Mouse (Mus musculus) midbrain, embryonic 11.5 days (tissue): ENCODE data around the gene C530008M17Rik. TPM values are rescaled to one million over a fixed set of nuclear protein-coding genes. Genes with fewer than 3 reads are reported as not detected.

Source experiments
- ATAC-seq: fragments of 200-750 bp; cut with Nextera tagmentation; 2 replicates; pipeline ENCODE4 v1.8.0; 2017; ENCODE audit warnings: moderate TSS enrichment, moderate library complexity; ENCODE audit not compliant: low FRiP score
- DNase-seq: peaks from one replicate; pipeline ENCODE4 v3.0.0; 2015; ENCODE audit warnings: low spot score; ENCODE audit errors: missing footprints
- H3K27ac ChIP-seq: fragments of 300-500 bp; sonication (generic); 2 replicates; pipeline ENCODE4 v1.5.1; 2014; ENCODE audit warnings: low read depth, low read length
- H3K27me3 ChIP-seq: fragments of 300-500 bp; sonication (generic); 2 replicates; pipeline ENCODE4 v1.6.1; 2014; ENCODE audit warnings: mild to moderate bottlenecking, low read length, moderate library complexity, mixed read lengths; ENCODE audit not compliant: control insufficient read depth, insufficient read depth
- H3K36me3 ChIP-seq: fragments of 300-500 bp; sonication (generic); 2 replicates; pipeline ENCODE4 v1.6.1; 2014; ENCODE audit warnings: mild to moderate bottlenecking, low read length, moderate library complexity, mixed read lengths; ENCODE audit not compliant: control insufficient read depth, insufficient read depth
- H3K4me1 ChIP-seq: fragments of 300-500 bp; sonication (generic); 2 replicates; pipeline ENCODE4 v1.6.1; 2014; ENCODE audit warnings: low read length; ENCODE audit not compliant: control insufficient read depth, insufficient read depth
- H3K4me2 ChIP-seq: fragments of 300-500 bp; sonication (generic); 2 replicates; pipeline ENCODE4 v1.6.1; 2014; ENCODE audit warnings: mild to moderate bottlenecking, moderate library complexity
- H3K4me3 ChIP-seq: fragments of 300-500 bp; sonication (generic); 2 replicates; pipeline ENCODE4 v1.5.1; 2014; ENCODE audit warnings: low read depth, low read length
- H3K9ac ChIP-seq: fragments of 300-500 bp; sonication (generic); 2 replicates; pipeline ENCODE4 v1.6.1; 2014; ENCODE audit warnings: low read length
- H3K9me3 ChIP-seq: fragments of 300-500 bp; sonication (generic); 2 replicates; pipeline ENCODE4 v1.6.1; 2016; ENCODE audit warnings: low read length; ENCODE audit not compliant: control insufficient read depth
- WGBS: fragments of 180-500 bp; shearing (Covaris S2); extraction: QIAGEN DNeasy Blood & Tissue Kit; methylation state at CpG from one replicate; pipeline ENCODE4 v1.1.7; 2014; 5-methylcytosine and 5-hydroxymethylcytosine counted together
- polyA plus RNA-seq: library from polyadenylated mRNA; unstranded; fragments of >200 nt; fragmentation: Nextera tagmentation; extraction: Ambion mirVana; gene quantifications from 2 replicates; pipeline ENCODE4 v1.2.1, GENCODE M21; 2014

The C530008M17Rik gene
- polyA plus RNA-seq, 1 experiment from 2014 or later, result 33.0 TPM

GRCm38 (mm10) chr5:76817678-76818077 is 161.4 kb downstream of the C530008M17Rik start:
- ATAC-seq (no peak), DNase-seq (no peak)
- no peak overlapping the region for H3K27ac ChIP-seq
- H3K9me3 ChIP-seq, result no peaks in the 10 kb centered on the region
- H3K4me3 ChIP-seq, result no peak overlapping the region
- 93% methylated on average over 15 of the region's 15 CpGs for WGBS
- H3K4me1 ChIP-seq, result no peaks in the 10 kb centered on the region
- no peak overlapping the region for H3K9ac ChIP-seq
- H3K4me2 ChIP-seq, result no peak overlapping the region
- no peaks in the 10 kb centered on the region for H3K36me3 ChIP-seq
- H3K27me3 ChIP-seq, result no peaks in the 10 kb centered on the region

- no peak overlapping the region for H3K9ac ChIP-seq
- DNase-seq (no peak), ATAC-seq (no peak)
- H3K4me1 ChIP-seq, result no peaks in the 10 kb centered on the region
- H3K27me3 ChIP-seq, result no peaks in the 10 kb centered on the region
- WGBS, result 80% methylated on average over 6 of the region's 6 CpGs
- H3K9me3 ChIP-seq, result no peaks in the 10 kb centered on the region
- H3K4me3 ChIP-seq, result no peak overlapping the region
- no peaks in the 10 kb centered on the region for H3K36me3 ChIP-seq
- H3K27ac ChIP-seq, result no peak overlapping the region
- no peak overlapping the region for H3K4me2 ChIP-seq
Observed at GRCm38 (mm10) chr5:76818807-76819206, 162.5 kb downstream of the C530008M17Rik start.

GRCm38 (mm10) chr5:76822097-76822496 is 165.8 kb downstream of the C530008M17Rik start:
- no peak overlapping the region for H3K4me2 ChIP-seq
- H3K27ac ChIP-seq, result no peak overlapping the region
- no peaks in the 10 kb centered on the region for H3K4me1 ChIP-seq
- H3K4me3 ChIP-seq, result no peak overlapping the region
- DNase-seq, result no peak
- no peaks in the 10 kb centered on the region for H3K27me3 ChIP-seq
- H3K36me3 ChIP-seq, result no peaks in the 10 kb centered on the region
- WGBS, result 91% methylated on average over 15 of the region's 15 CpGs
- no peaks in the 10 kb centered on the region for H3K9me3 ChIP-seq
- H3K9ac ChIP-seq, result no peak overlapping the region
- no peak for ATAC-seq

- no peaks in the 10 kb centered on the region for H3K27me3 ChIP-seq
- ATAC-seq (no peak), DNase-seq (no peak)
- H3K4me3 ChIP-seq, result no peak overlapping the region
- H3K9ac ChIP-seq, result no peak overlapping the region
- H3K4me2 ChIP-seq, result no peak overlapping the region
- no peaks in the 10 kb centered on the region for H3K36me3 ChIP-seq
- no peaks in the 10 kb centered on the region for H3K4me1 ChIP-seq
- no peak overlapping the region for H3K27ac ChIP-seq
- WGBS, result 82% methylated on average over 7 of the region's 7 CpGs
- H3K9me3 ChIP-seq, result no peaks in the 10 kb centered on the region
Observed at GRCm38 (mm10) chr5:76828527-76829240, 172.4 kb downstream of the C530008M17Rik start.

GRCm38 (mm10) chr5:76832529-76833210 is 176.4 kb downstream of the C530008M17Rik start:
- no peak overlapping the region for H3K9ac ChIP-seq
- 77% methylated on average over 17 of the region's 17 CpGs for WGBS
- no peak overlapping the region for H3K4me2 ChIP-seq
- no peaks in the 10 kb centered on the region for H3K27me3 ChIP-seq
- DNase-seq (no peak), ATAC-seq (no peak)
- H3K4me1 ChIP-seq, result no peaks in the 10 kb centered on the region
- H3K9me3 ChIP-seq, result no peaks in the 10 kb centered on the region
- H3K36me3 ChIP-seq, result no peaks in the 10 kb centered on the region
- H3K27ac ChIP-seq, result no peak overlapping the region
- H3K4me3 ChIP-seq, result no peak overlapping the region

- no peak for DNase-seq
Observed at GRCm38 (mm10) chr5:76837018-76837417, 180.7 kb downstream of the C530008M17Rik start.

GRCm38 (mm10) chr5:76839786-76840185 is 183.5 kb downstream of the C530008M17Rik start:
- no peak overlapping the region for H3K4me3 ChIP-seq
- ATAC-seq (no peak), DNase-seq (no peak)
- no peak overlapping the region for H3K27ac ChIP-seq
- H3K9me3 ChIP-seq, result no peaks in the 10 kb centered on the region
- 87% methylated on average over 6 of the region's 6 CpGs for WGBS
- no peaks in the 10 kb centered on the region for H3K36me3 ChIP-seq
- H3K9ac ChIP-seq, result no peak overlapping the region
- H3K4me1 ChIP-seq, result no peaks in the 10 kb centered on the region
- no peaks in the 10 kb centered on the region for H3K27me3 ChIP-seq
- H3K4me2 ChIP-seq, result no peak overlapping the region

More at GRCm38 (mm10) chr5:76837018-76837417, 180.7 kb downstream of the C530008M17Rik start:
- Histone ChIP-seq H3K9me3 (no peaks in the 10 kb centered on the region), H3K9ac (no peak overlapping the region), H3K4me1 (no peaks in the 10 kb centered on the region), H3K4me2 (no peak overlapping the region), H3K27me3 (no peaks in the 10 kb centered on the region), H3K36me3 (no peaks in the 10 kb centered on the region), H3K4me3 (no peak overlapping the region), H3K27ac (no peak overlapping the region)
- no peak for ATAC-seq
- WGBS, result 47% methylated on average over 5 of the region's 5 CpGs

- no peaks in the 10 kb centered on the region for H3K27me3 ChIP-seq
- H3K4me2 ChIP-seq, result no peak overlapping the region
- DNase-seq (no peak), ATAC-seq (no peak)
- no peaks in the 10 kb centered on the region for H3K36me3 ChIP-seq
- H3K4me3 ChIP-seq, result no peak overlapping the region
- no peaks in the 10 kb centered on the region for H3K4me1 ChIP-seq
- H3K27ac ChIP-seq, result no peak overlapping the region
- no peaks in the 10 kb centered on the region for H3K9me3 ChIP-seq
- no peak overlapping the region for H3K9ac ChIP-seq
- WGBS, result 85% methylated on average over 2 of the region's 2 CpGs
Observed at GRCm38 (mm10) chr5:76841859-76842258, 185.5 kb downstream of the C530008M17Rik start.

GRCm38 (mm10) chr5:76843448-76843847 is 187.1 kb downstream of the C530008M17Rik start:
- Histone ChIP-seq H3K27me3 (no peaks in the 10 kb centered on the region), H3K9ac (no peak overlapping the region), H3K4me1 (no peaks in the 10 kb centered on the region), H3K36me3 (no peaks in the 10 kb centered on the region), H3K4me2 (no peak overlapping the region), H3K9me3 (no peaks in the 10 kb centered on the region), H3K4me3 (no peak overlapping the region), H3K27ac (no peak overlapping the region)
- no peak for ATAC-seq
- no peak for DNase-seq
- 20% methylated on average over 4 of the region's 4 CpGs for WGBS
